Mouse (Mus musculus) myocyte (in vitro differentiated cells): ENCODE data around the gene Rbfox1.

Experiments
- CEBPB ChIP-seq: IDR thresholded peaks from 2 replicates; pipeline ENCODE4 v1.6.1; 2011; ENCODE audit warnings: mild to moderate bottlenecking, moderate library complexity; ENCODE audit not compliant: poor library complexity, insufficient read depth, severe bottlenecking
- E2F4 ChIP-seq: IDR thresholded peaks from one replicate; pipeline ENCODE4 v1.6.1; 2011; ENCODE audit warnings: mild to moderate bottlenecking, control low read depth, moderate library complexity; ENCODE audit not compliant: insufficient read depth
- MAX ChIP-seq: IDR thresholded peaks from one replicate; pipeline ENCODE4 v1.6.1; 2011; ENCODE audit warnings: low read depth, mild to moderate bottlenecking, control low read depth
- MYOG ChIP-seq, 3 experiments: IDR thresholded peaks; one replicate each; pipeline ENCODE4 v1.6.1; 2011; ENCODE audit warnings: control low read depth in 2 of 3, low read depth in 2 of 3, mild to moderate bottlenecking in 2 of 3; ENCODE audit not compliant: insufficient read length in 2 of 3, control insufficient read depth in 1 of 3, insufficient read depth in 1 of 3
- POLR2A ChIP-seq: IDR thresholded peaks from one replicate; pipeline ENCODE4 v1.6.1; 2011; ENCODE audit warnings: low read depth, mild to moderate bottlenecking, control low read depth, moderate library complexity; ENCODE audit not compliant: insufficient read length
- POLR2AphosphoS2 ChIP-seq: IDR thresholded peaks from one replicate; pipeline ENCODE4 v1.6.1; 2011; ENCODE audit warnings: low read depth, control low read depth; ENCODE audit not compliant: insufficient read length
- SRF ChIP-seq: IDR thresholded peaks from one replicate; pipeline ENCODE4 v1.6.1; 2011; ENCODE audit warnings: low read depth; ENCODE audit not compliant: control insufficient read depth, insufficient read length
- TCF12 ChIP-seq: IDR thresholded peaks from one replicate; pipeline ENCODE4 v1.6.1; 2011; ENCODE audit warnings: mild to moderate bottlenecking, control low read depth; ENCODE audit not compliant: poor library complexity, insufficient read depth, severe bottlenecking
- USF1 ChIP-seq: IDR thresholded peaks from one replicate; pipeline ENCODE4 v1.6.1; 2011; ENCODE audit warnings: low read depth, mild to moderate bottlenecking, control low read depth, moderate library complexity

GRCm38 (mm10) chr16:7090205-7090604, 1205.0 kb downstream of the Rbfox1 start:
- TF ChIP-seq POLR2AphosphoS2 (no peak), TCF12 (no peak), POLR2A (no peak), E2F4 (no peak), MAX (no peak), USF1 (no peak), SRF (no peak), CEBPB (no peak), MYOG (IDR thresholded peaks at IDR 0.05; ENCODE audit: control insufficient read depth in 1 of 3, insufficient read depth in 1 of 3, insufficient read length in 2 of 3, low read depth in 2 of 3) (no peak)
